Mouse (Mus musculus) forebrain, postnatal 0 days (tissue): Measurements from ENCODE around the gene Tex19.2. TPM values are rescaled to one million over a fixed set of nuclear protein-coding genes. Genes with fewer than 3 reads are reported as not detected.
"Not testable (repeated sequence)": the region's sequence is repeated elsewhere in the genome, so short reads cannot be mapped to it uniquely, and the experiment has no call there.

Source experiments
- ATAC-seq: fragments of 200-750 bp; cut with Nextera tagmentation; 2 replicates; pipeline ENCODE4 v1.8.0; 2017; ENCODE audit warnings: mild to moderate bottlenecking, moderate library complexity
- DNase-seq: peaks from one replicate; pipeline ENCODE4 v3.0.0-alpha.2; 2015
- H3K27ac ChIP-seq: fragments of 300-500 bp; sonication (generic); 2 replicates; pipeline ENCODE4 v1.5.1; 2014; ENCODE audit warnings: low read depth, mild to moderate bottlenecking, antibody characterized with exemption, low read length, moderate library complexity, mixed read lengths
- H3K27me3 ChIP-seq: fragments of 300-500 bp; sonication (generic); 2 replicates; pipeline ENCODE4 v1.6.1; 2014; ENCODE audit warnings: mild to moderate bottlenecking, low read length, mixed read lengths; ENCODE audit not compliant: insufficient read depth
- H3K36me3 ChIP-seq: fragments of 300-500 bp; sonication (generic); 2 replicates; pipeline ENCODE4 v1.6.1; 2014; ENCODE audit warnings: mild to moderate bottlenecking, moderate library complexity; ENCODE audit not compliant: insufficient read depth
- H3K4me1 ChIP-seq: fragments of 300-500 bp; sonication (generic); 2 replicates; pipeline ENCODE4 v1.6.1; 2014; ENCODE audit warnings: antibody characterized with exemption; ENCODE audit not compliant: insufficient read depth
- H3K4me2 ChIP-seq: fragments of 300-500 bp; sonication (generic); 2 replicates; pipeline ENCODE4 v1.6.1; 2014; ENCODE audit warnings: low read depth, mild to moderate bottlenecking, moderate library complexity
- H3K4me3 ChIP-seq: fragments of 300-500 bp; sonication (generic); 2 replicates; pipeline ENCODE4 v1.5.1; 2014; ENCODE audit warnings: low read depth, low read length, mixed read lengths
- H3K9ac ChIP-seq: fragments of 300-500 bp; sonication (generic); 2 replicates; pipeline ENCODE4 v1.6.1; 2014; ENCODE audit warnings: mild to moderate bottlenecking
- H3K9me3 ChIP-seq: fragments of 300-500 bp; sonication (generic); 2 replicates; pipeline ENCODE4 v1.6.1; 2016; ENCODE audit warnings: low read length
- CTCF ChIP-seq: sonication (generic); IDR thresholded peaks from 2 replicates; pipeline ENCODE4 v1.5.1; 2016; ENCODE audit warnings: antibody characterized with exemption, control low read depth, low read depth
- WGBS: fragments of 180-500 bp; shearing (Covaris S2); extraction: QIAGEN DNeasy Blood & Tissue Kit; methylation state at CpG from one replicate; pipeline ENCODE4 v1.1.7; 2014; 5-methylcytosine and 5-hydroxymethylcytosine counted together
- polyA plus RNA-seq: library from polyadenylated mRNA; unstranded; fragments of >200 nt; fragmentation: Nextera tagmentation; extraction: Ambion mirVana; gene quantifications from 2 replicates; pipeline ENCODE4 v1.2.1, GENCODE M21; 2015
- total RNA-seq: library from RNA; depleted of rRNA; stranded (reverse); fragments of >200 nt; gene quantifications from 2 replicates; pipeline ENCODE4 v1.2.3, GENCODE M21; 2014; rRNA removed

The Tex19.2 gene
- total and polyA plus RNA-seq, 2 experiments from 2014 or later, result not detected

DNA sequence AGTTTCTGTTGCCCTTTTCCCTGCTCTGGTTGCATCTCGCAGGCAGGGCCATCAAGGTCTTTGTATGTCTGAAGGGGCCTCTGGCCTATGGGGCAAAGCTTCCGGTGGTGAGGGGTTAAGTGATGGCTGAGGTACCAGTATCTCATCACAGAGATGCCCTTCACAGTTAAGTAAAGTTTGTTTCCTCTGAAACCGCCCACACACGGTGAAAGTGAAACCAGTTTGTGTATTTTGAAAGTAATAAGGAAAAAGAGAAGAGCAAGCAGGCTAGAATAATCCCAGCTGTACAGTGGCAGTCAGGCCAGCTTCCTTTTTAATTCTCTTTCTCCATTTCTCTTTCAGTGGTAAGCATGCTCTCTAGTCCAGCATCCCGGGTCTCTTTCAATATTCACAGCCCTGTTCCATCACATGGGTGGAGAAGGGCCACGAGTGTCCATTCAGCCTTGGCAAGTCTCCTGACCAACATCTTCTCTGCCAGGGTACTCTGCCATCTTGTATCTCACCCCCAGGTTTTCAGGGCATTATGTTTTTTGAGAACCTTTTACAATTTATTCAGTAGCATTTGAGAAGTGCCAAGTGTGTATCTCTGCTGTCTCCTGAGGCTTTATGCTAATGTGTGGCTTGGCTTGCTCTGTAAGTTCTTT is 35.5 kb downstream of the Tex19.2 start:
- WGBS, result 74% methylated on average over 6 of the region's 6 CpGs
- DNase-seq (no peak), ATAC-seq (no peak)
- TF ChIP-seq CTCF, result no peak
- Histone ChIP-seq H3K27me3 (no peaks in the 10 kb centered on the region), H3K4me2 (no peak overlapping the region), H3K36me3 (no peaks in the 10 kb centered on the region), H3K9ac (no peak overlapping the region), H3K9me3 (no peaks in the 10 kb centered on the region), H3K4me3 (no peak overlapping the region), H3K4me1 (no peaks in the 10 kb centered on the region), H3K27ac (no peak overlapping the region)

DNA sequence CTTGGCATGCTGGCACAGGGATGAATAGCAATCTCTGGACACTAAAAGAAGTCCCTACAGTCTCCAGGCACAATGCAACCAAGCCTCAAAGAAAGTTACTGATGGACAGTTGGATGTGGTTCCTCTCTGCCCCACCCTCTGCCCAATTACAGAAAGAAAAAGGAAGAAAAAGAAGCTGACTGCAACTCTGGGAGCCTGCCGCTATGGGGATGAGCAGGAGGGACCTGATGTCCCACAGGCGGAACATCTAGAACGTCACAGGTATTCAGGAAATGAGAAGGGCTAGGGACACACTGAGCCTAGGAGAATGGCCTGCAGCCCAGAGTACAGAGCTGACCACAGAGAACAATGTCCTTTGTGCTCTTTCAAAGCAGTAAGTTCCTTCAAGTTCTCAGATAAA is 36.2 kb downstream of the Tex19.2 start:
- Histone ChIP-seq H3K4me1 (no peaks in the 10 kb centered on the region), H3K9ac (no peak overlapping the region), H3K36me3 (no peaks in the 10 kb centered on the region), H3K27ac (no peak overlapping the region), H3K4me3 (no peak overlapping the region), H3K4me2 (no peak overlapping the region), H3K27me3 (no peaks in the 10 kb centered on the region), H3K9me3 (no peaks in the 10 kb centered on the region)
- WGBS, result 85% methylated on average over 3 of the region's 3 CpGs
- ATAC-seq (no peak), DNase-seq (no peak)
- TF ChIP-seq CTCF, result no peak

- Histone ChIP-seq H3K36me3 (no peaks in the 10 kb centered on the region), H3K27me3 (no peaks in the 10 kb centered on the region), H3K9ac (no peak within 1 kb of the TSS), H3K9me3 (no peaks in the 10 kb centered on the region), H3K4me2 (no peak within 1 kb of the TSS), H3K4me3 (no peak within 1 kb of the TSS), H3K4me1 (no peaks in the 10 kb centered on the region), H3K27ac (no peak within 1 kb of the TSS)
- DNase-seq, result no peak
- no peak for ATAC-seq
- WGBS, result 72% methylated on average over 3 of the region's 3 CpGs
- TF ChIP-seq CTCF, result no peak
These were observed 37.4 kb downstream of the Tex19.2 start, which contains the start of gene Sectm1a for GRCm38 (mm10) chr11:121081120-121081519. Sectm1a (minus strand) TSS chr11:121081220.

DNA sequence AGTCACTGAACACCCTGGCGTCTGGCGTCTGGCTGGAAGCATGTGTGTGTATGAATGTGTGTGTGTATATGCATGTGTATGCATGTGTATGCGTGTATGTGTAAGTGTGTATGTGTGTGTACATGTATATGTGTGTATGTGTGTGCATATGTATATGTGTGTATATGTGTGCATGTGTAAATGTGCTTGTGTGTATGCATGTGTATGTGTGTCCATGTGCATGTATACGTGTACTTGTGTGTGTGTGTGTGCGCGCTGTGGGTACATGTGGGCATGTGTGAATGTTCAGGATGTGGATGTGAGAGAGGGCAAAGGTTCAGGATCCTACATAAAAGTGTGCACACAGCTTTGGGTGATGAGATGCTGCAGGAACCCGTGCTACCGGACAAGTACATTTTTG is 38.1 kb downstream of the Tex19.2 start:
- Histone ChIP-seq H3K4me3 (no peak overlapping the region), H3K4me2 (no peak overlapping the region), H3K9me3 (no peaks in the 10 kb centered on the region), H3K4me1 (no peaks in the 10 kb centered on the region), H3K27me3 (no peaks in the 10 kb centered on the region), H3K9ac (no peak overlapping the region), H3K27ac (no peak overlapping the region), H3K36me3 (no peaks in the 10 kb centered on the region)
- no peak for TF ChIP-seq CTCF
- WGBS, result 92% methylated on average over 8 of the region's 8 CpGs
- DNase-seq, result no peak
- ATAC-seq, result no peak

DNA sequence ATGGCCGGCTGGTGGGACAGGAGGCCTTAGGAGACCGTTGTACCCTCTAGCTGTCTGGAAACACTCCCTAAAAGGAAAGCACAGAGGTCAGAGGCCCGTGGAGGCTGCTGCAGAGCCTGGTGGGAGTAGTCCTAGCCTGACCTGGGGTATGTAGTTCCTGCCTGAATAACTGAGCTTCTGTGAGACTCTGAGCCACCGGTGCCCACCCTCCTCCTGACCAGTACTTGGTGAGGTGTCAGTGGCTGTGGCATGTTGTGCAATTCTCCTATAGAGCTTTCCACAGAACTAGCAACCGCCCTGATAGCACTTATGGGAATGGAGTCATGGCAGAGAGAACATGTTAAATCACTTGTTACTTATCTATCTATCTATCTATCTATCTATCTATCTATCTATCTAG is 42.8 kb downstream of the Tex19.2 start:
- TF ChIP-seq CTCF, result no peak
- Histone ChIP-seq H3K9ac (no peak overlapping the region), H3K4me2 (no peak overlapping the region), H3K27ac (no peak overlapping the region), H3K36me3 (no peaks in the 10 kb centered on the region), H3K27me3 (no peaks in the 10 kb centered on the region), H3K4me1 (no peaks in the 10 kb centered on the region), H3K9me3 (no peaks in the 10 kb centered on the region), H3K4me3 (no peak overlapping the region)
- no peak for DNase-seq
- 76% methylated on average over 5 of the region's 5 CpGs for WGBS
- ATAC-seq, result no peak

GRCm38 (mm10) chr11:121069662-121070061 is 48.8 kb downstream of the Tex19.2 start:
- H3K4me1 ChIP-seq, H3K9ac ChIP-seq, H3K27ac ChIP-seq, DNase-seq, H3K36me3 ChIP-seq, H3K27me3 ChIP-seq, H3K4me2 ChIP-seq, ATAC-seq, H3K4me3 ChIP-seq, H3K9me3 ChIP-seq: not testable (repeated sequence)
- 89% methylated on average over 11 of the region's 16 CpGs for WGBS

DNA sequence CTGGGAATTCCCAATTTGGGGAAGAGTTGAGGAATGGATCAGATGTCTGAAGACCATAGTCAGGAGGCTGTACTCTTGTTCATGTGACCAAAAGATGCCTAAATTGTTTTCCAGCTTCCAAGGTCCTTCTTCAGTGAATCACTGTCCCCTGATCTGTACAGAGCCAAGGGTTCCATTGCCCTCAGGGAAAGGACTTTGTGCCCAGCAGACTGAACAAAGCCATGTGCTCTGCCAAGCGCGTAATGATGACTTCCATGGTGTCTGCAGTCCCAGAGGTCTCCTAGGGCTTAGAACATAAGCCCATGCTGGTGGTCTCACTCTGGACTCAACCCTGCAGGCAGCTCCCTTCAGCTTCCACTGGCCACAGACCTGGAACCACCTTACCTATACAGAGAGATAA is 50.6 kb downstream of the Tex19.2 start:
- Histone ChIP-seq H3K9ac (no peak overlapping the region), H3K27me3 (no peaks in the 10 kb centered on the region), H3K4me1 (no peaks in the 10 kb centered on the region), H3K36me3 (no peaks in the 10 kb centered on the region), H3K9me3 (no peaks in the 10 kb centered on the region), H3K4me2 (no peak overlapping the region), H3K27ac (no peak overlapping the region), H3K4me3 (no peak overlapping the region)
- ATAC-seq (no peak), DNase-seq (no peak)
- no peak for TF ChIP-seq CTCF
- WGBS, result 96% methylated on average over 2 of the region's 2 CpGs

Other genes with a start within 250 kb of the Tex19.2 start
- 8.8 and 11.6 TPM in 2 replicates for gene Ccdc57, start 185.8 kb downstream of the Tex19.2 start, total RNA-seq
- 4.9 and 6.9 TPM in 2 replicates for gene Ccdc57, start 185.8 kb downstream of the Tex19.2 start, polyA plus RNA-seq
- 7.2 and 9.0 TPM in 2 replicates for gene Slc16a3, start 170.2 kb downstream of the Tex19.2 start, total RNA-seq
- gene Slc16a3, start 170.2 kb downstream of the Tex19.2 start, polyA plus RNA-seq, result 2.6 and 3.6 TPM in 2 replicates
- 77.9 and 107 TPM in 2 replicates for gene Csnk1d, start 127.3 kb downstream of the Tex19.2 start, total RNA-seq
- gene Csnk1d, start 127.3 kb downstream of the Tex19.2 start, polyA plus RNA-seq, result 84.8 and 108 TPM in 2 replicates
- not detected in 2 replicates for gene Cd7, start 79.3 kb downstream of the Tex19.2 start, total RNA-seq
- not detected in 2 replicates for gene Cd7, start 79.3 kb downstream of the Tex19.2 start, polyA plus RNA-seq
- not detected in 2 replicates for gene Sectm1b, start 55.1 kb downstream of the Tex19.2 start, total RNA-seq
- gene Sectm1b, start 55.1 kb downstream of the Tex19.2 start, polyA plus RNA-seq, result not detected in 2 replicates
- gene Sectm1a, start 37.5 kb downstream of the Tex19.2 start, total RNA-seq, result not detected in 2 replicates
- gene Sectm1a, start 37.5 kb downstream of the Tex19.2 start, polyA plus RNA-seq, result not detected in 2 replicates
- gene Tex19.1, start 27.5 kb upstream of the Tex19.2 start, total RNA-seq, result not detected in 2 replicates
- not detected in 2 replicates for gene Tex19.1, start 27.5 kb upstream of the Tex19.2 start, polyA plus RNA-seq
- gene Uts2r, start 41.6 kb upstream of the Tex19.2 start, total RNA-seq, result 0.33 and 1.1 TPM in 2 replicates
- 0.43 and 0.77 TPM in 2 replicates for gene Uts2r, start 41.6 kb upstream of the Tex19.2 start, polyA plus RNA-seq
- 64.9 and 77.0 TPM in 2 replicates for gene Hexdc, start 85.8 kb upstream of the Tex19.2 start, total RNA-seq
- gene Hexdc, start 85.8 kb upstream of the Tex19.2 start, polyA plus RNA-seq, result 19.8 and 24.1 TPM in 2 replicates
- 7.1 and 9.0 TPM in 2 replicates for gene Ogfod3, start 86.0 kb upstream of the Tex19.2 start, total RNA-seq
- gene Ogfod3, start 86.0 kb upstream of the Tex19.2 start, polyA plus RNA-seq, result 16.8 and 21.4 TPM in 2 replicates
- gene Cybc1, start 110.6 kb upstream of the Tex19.2 start, total RNA-seq, result 28.0 and 29.1 TPM in 2 replicates
- 19.7 TPM in 2 replicates for gene Cybc1, start 110.6 kb upstream of the Tex19.2 start, polyA plus RNA-seq
- 73.1 and 135 TPM in 2 replicates for gene Narf, start 118.6 kb upstream of the Tex19.2 start, total RNA-seq
- 39.0 and 42.9 TPM in 2 replicates for gene Narf, start 118.6 kb upstream of the Tex19.2 start, polyA plus RNA-seq
- 62.9 and 73.1 TPM in 2 replicates for gene Foxk2, start 141.3 kb upstream of the Tex19.2 start, total RNA-seq
- 14.2 and 16.5 TPM in 2 replicates for gene Foxk2, start 141.3 kb upstream of the Tex19.2 start, polyA plus RNA-seq
- 71.6 and 85.0 TPM in 2 replicates for gene Wdr45b, start 235.8 kb upstream of the Tex19.2 start, total RNA-seq
- gene Wdr45b, start 235.8 kb upstream of the Tex19.2 start, polyA plus RNA-seq, result 92.6 and 103 TPM in 2 replicates